Mouse (Mus musculus) thymus, postnatal 0 days (tissue): Measurements from ENCODE around the gene Rph3a. TPM values are rescaled to one million over a fixed set of nuclear protein-coding genes. Genes with fewer than 3 reads are reported as not detected.
"Not testable (repeated sequence)": the region's sequence is repeated elsewhere in the genome, so short reads cannot be mapped to it uniquely, and the experiment has no call there.

ENCODE experiments used
- DNase-seq: peaks from one replicate; pipeline ENCODE4 v3.0.0-alpha.2; 2015; ENCODE audit warnings: low spot score
- polyA plus RNA-seq: library from polyadenylated mRNA; unstranded; fragments of >200 nt; fragmentation: Nextera tagmentation; extraction: Ambion mirVana; gene quantifications from 2 replicates; pipeline ENCODE4 v1.2.1, GENCODE M21; 2015

Gene Rph3a
- polyA plus RNA-seq, 1 experiment from 2014 or later: 0.07 TPM

DNA sequence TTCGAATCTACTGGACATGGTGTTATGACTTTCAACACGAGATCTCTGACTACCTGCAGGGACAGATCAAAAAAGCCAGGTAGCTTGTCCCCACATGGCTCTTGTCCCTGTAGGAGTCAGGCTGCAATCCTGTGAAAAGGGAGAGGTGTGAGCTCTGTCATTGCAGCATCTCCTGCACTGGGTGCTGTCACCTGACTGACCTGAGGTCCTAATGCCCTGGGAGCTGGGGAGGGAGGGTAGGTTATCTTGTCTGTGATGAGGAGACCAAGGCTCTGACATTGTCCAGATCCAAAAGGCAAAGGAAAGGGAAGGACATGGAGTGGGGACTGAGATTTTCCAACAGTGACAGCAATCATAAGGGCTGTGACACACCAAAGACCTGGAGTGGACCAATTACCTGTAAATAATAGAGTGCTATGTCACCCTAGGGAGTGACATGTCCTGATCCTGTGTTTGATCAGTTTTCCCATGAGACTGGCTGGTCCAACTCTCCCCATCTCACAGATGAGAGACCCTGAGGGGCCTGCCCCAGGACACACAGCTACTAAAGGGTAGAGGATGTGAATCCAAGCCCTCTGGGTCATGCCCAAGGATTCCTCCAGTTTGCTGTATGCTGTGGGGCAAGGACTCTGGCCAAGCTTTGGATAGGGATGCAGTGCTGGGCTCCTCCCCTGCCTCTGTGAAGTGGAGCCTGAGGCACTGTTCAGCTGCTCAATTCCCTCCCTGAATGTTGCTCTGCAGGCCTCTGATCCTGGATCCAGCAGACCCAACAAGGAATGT, 90.5 kb downstream of the Rph3a start:
- DNase-seq: not testable (repeated sequence)

DNA sequence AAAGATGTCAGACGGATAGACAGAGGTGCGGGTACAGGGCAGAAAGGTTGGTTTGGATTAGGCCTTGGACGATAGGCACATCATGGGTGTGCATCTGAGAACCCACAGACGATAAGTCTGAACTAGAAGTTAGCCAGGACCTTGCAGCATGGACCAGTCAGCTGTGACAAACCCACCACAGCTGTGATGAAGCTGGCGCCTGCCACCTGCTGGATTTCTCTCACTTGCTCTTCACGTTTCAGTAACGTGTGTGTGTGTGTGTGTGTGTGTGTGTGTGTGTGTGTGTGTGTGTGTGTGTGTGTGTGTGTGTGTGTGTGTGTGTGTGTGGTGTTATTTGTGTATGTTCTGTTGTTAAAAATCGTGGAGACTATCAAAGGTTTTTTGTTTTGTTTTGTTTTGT, 95.7 kb downstream of the Rph3a start, which contains the start of gene Oas1d:
Oas1d (plus strand) TSS at position 333 of the 400 bp plus-strand sequence.
- not testable (repeated sequence) for DNase-seq

DNA sequence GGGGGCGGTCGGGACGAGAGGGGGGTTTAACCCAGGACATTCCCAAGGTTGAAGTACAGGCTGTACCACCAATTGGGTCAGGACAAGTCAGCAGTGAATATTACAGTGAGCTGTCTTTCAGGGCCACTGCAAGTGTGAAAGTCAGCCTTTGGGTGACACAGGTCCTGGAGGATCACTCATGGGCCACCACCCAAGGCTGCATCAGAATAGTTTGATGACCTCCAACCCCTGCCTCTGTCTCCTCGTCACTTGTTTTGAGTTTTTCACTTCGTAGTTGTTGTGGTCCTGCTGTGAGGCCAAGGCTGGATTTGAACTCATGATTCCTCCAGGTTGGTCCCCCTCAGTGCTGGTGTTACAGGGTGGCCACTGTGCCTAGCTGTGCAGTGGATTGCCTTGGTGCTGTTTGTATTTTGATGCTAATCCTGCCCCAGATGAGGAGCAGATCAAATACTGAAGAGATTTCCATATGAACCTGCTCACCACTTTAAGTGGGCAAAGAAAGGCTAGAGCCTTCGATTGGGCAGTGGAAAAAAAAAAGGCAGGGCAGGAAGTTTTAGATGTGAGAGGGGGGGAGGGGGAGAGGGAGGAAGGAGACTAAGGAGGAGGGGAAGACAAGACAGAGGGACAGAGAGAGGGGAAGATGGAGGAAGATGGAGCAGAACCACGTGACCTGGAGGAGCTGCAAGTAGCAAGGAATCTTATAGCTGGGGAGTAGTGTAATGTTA, 101.5 kb downstream of the Rph3a start:
- no peak for DNase-seq

DNA sequence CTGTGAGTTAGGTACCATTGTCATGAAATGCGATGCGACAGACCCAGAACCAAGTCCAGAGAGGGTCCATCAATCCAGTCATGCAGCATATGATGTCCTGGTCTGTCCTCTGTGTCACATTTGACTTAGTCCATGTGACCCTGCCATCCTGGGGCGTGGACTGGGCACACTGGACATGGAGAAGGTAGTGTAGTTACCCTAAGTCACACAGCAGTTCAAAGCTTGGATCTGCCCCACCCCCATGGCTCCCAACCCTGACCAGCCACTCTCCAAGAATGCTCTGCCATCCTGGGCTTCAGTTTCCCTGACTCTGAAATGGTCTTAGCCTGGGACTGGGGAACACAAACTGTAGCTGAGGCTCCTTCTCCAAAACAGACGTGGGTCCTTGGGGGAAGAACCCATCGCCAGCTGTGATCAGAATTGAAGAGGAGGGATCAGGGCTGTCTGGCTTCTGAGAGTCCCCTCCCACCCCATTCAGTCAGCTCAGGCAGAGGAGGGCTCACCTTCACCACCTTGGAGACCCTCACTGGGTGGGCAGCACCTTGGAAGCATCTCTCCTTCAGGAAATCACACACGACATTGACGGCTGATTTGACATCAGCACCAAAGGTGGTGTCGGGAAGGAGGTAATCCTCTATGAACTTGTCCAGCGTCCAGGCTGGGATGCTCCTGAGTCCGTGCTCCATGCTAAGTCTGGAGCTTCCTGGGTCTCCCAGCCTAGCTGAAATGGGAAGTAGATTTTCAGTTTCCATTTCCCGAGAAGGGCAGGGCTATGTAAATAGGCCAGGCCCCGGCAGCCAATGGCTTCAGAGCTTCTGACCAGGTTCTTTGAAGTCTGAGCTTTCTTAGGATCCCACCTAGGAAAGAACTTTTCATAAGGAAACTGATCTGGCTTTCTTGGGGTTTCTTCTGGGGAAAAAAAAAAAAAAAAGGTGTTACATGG, 102.8 kb downstream of the Rph3a start, which contains the start of gene Oas1a:
Oas1a (minus strand) TSS at position 731 of the 943 bp plus-strand sequence.
- DNase-seq: not testable (repeated sequence)

DNA sequence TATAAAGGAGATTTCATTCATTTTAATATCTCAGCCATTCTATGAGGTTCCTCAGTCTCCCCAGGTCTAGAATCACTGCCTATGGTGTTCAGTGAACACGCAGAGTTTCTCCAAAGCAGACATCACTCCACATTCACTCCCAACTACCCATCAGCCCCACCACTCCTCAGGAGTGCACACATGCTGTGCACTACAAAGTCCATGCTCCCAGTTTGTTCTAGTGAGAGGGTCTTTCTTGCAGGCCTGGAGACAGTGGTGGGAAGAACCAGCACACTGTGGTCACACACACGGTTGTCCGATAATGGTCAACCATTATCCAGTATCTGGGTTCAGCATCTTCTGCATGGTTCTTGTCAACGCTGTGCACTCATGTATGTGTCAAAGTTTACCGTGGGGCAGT, 107.8 kb downstream of the Rph3a start:
- no peak for DNase-seq

DNA sequence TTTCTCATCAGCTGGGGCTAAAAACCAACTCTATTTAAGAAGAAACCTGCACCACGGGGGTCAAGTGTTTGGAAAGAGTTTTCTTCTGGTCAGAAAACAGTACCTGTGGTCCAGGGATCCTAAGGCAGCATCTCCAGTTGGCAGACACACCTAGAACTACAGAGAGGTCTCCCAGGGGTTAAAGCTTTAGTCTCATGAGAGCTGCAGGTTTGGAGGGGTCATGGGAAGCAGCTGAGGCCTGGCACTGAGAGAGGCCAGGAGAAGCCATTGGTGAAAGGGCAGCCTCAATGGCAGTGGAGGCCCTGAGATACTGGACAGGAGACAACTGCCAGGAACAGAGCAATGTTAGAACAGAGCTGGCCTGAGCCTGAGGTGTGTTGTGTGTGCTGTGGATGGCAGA, 109.2 kb downstream of the Rph3a start:
- DNase-seq: no peak

DNA sequence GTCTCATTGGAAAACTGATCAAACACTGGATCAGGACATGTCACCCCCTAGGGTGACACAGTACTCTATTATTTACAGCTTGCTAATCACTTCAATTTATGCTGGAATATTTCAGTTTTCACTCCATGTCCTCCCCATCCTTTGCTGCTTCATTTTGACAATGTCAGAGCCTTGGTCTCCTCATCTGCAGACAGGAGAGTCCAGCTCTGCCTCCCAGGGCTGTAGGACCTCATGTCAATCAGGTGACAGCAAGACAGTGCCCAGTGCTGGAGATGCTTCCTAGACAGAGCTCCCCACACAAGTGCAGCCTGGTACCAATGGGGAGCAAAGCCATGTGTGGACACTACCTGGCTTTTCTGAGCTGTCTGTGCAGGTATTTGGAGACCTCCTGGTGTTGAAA, 111.2 kb downstream of the Rph3a start:
- DNase-seq: no peak

DNA sequence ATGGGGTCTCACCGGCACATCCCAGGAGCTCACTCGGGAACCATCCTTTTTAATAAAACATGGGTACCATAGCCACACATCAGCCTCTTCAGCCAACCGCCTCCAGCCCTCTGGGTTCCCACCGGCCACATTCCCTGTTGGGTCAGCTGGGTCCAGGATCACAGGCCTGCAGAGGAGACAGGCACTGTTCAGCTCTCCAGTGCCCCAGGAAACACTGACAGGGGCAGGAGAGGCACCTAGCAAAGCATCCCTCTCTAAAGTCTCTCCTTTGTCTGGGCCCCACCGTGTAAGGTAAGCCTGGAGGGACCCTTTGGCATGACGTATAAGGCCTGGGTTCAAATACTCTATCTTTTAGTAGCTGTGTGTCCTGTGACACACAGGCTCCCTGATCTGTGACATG, 111.6 kb downstream of the Rph3a start:
- no peak for DNase-seq

DNA sequence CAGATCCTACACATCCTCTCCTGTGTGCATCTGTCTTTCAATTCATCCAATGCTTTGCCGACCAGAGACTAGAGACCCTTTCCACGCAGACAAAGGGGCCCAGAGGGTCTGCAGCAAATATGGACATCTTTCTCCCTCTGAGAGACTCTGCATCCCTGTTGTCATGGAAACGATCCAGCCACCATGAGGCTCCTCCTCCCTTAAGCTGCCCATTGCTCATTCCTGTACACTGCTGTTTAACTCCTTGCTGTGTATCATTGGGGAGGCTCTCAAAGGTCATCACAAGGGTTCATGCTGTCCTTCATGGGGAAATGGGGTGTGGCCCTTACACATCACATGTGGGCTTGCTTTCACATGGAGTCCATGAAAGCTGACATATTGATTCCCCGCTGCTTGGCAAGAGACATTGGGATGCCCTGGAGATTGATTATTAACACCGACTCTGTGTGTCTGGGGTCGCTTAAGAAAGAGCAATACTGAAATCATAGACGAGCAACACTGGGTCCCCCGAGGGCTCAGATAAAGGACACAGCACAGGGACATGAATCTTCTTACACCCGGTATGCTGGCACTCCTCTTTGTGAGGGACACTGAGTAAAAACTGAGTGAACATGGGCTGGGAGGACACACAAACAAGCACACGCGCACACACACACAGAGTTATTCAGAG, 114.5 kb downstream of the Rph3a start:
- no peak for DNase-seq

DNA sequence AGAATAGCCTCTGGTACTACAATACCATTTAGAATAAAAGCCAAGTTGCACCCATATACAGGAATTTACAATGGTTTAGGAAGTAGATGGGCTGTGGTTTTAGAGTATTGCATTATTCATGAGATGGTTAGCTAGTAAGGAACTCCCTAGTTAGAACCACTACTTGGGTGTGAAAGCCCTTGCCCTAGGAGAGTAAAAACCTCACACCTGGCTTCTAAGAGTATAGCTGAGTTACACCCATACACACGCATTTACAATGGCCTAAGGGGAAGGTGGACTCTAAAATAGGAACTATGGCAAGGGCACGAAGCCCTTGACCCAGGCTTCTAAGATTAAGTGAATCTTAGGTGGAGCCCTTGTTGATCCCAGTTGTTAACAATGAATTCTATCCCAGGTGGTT, 115.2 kb downstream of the Rph3a start:
- DNase-seq: not testable (repeated sequence)

DNA sequence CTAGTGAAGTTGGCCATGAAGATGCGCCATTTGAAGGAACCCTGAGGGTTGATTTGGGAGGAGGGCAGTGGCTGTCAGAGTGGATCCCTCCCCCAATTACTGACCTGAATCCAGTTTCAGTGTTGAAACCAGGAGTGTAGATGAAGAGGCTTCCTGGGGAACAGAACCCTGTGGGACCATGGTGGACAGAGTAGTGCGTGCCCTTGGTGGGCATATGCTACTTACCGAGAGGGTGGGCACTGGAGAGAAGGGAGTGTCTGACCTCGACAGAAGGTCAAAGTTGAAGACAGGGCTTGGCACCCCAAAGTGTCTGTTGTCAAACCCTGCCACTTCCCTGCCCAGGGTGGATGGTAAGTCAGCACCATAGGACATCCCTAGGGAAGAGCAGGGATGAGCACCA, 116.0 kb downstream of the Rph3a start:
- not testable (repeated sequence) for DNase-seq

DNA sequence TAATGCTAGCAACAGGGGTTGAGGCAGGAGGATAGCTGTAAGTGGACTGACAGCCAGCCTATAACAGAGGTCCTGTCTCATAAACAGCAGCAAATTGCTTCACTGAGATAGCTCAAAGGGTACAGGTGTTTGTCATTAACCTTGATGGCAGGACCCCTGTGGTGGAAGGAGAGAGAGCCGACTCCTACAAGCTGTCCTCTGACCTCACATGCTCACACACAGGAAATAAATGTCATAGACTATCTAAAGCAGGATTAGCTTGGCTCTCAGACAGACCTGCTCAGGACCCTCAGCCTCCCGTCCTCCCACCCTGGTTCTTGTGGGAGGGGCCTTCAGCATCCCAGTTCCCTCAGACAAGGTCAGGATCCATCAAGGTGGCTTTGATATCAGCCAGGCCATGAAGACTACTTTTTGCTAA, 117.6 kb downstream of the Rph3a start:
- DNase-seq: no peak

DNA sequence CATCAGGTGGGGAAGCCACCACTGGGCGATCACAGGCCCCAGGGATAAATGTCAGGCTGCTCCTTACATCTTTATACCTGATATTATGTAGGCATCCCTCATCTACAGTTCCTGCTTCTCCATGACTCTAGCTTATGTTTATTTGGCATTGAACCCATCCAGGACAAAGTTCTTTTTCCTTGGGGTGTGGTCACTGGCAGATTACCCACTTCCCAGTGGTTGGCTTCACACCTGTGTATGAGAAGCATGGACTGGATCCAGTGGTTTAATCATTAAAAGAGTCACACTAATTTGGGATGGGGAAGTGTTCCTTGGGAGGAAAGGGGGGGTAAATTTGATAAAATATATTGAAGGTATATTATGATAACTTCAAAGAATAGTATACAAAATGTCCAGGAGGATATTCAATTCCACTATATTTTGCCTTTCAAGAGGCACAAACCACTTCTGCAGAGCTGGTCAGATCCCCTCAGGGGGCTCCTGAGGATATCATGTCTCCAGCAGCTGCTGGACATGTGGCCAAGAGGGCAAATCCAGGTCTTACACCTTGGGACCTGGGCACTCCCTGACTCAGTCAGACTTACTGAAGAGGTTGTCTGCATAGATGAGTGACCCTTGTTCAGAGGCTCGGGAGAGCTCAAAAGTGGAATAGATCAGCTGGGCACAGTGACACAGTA, 118.2 kb downstream of the Rph3a start:
- DNase-seq: not testable (repeated sequence)

DNA sequence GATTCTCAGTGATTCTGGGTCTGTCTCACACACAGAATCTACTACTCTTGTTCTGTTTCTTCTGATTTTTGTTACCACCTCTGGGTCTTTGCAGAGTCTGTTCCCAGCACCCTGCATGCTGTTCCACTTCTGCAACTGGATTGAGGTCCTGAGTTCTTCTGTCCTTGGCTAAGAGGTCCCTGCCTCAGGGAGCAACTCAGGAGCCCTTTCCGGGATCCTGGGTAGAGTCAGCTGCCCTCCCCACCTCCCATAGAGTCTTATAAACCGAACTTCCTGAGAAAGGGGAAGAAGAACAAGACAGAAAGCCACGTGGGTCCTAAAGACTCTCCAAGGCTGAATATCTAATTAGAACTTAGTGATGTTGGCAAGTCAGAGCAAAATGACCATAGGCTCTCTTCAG, 118.9 kb downstream of the Rph3a start:
- no peak for DNase-seq

Other genes starting within 250 kb of the Rph3a start
- gene Oas3, start 232.4 kb downstream of the Rph3a start, polyA plus RNA-seq: 1.7 and 1.9 TPM in 2 replicates
- 0.39 and 0.64 TPM in 2 replicates for gene Oas1e, start 214.6 kb downstream of the Rph3a start, polyA plus RNA-seq
- 1.9 and 2.1 TPM in 2 replicates for gene Oas1c, start 197.6 kb downstream of the Rph3a start, polyA plus RNA-seq
- 0.42 and 0.44 TPM in 2 replicates for gene Oas1f, start 162.7 kb downstream of the Rph3a start, polyA plus RNA-seq
- gene Oas1h, start 148.7 kb downstream of the Rph3a start, polyA plus RNA-seq: 0.19 and 0.52 TPM in 2 replicates
- 5.6 and 6.5 TPM in 2 replicates for gene Oas1g, start 122.5 kb downstream of the Rph3a start, polyA plus RNA-seq
- gene Oas1a, start 102.6 kb downstream of the Rph3a start, polyA plus RNA-seq: 12.9 and 15.4 TPM in 2 replicates
- gene Oas1d, start 95.6 kb downstream of the Rph3a start, polyA plus RNA-seq: 0.66 TPM in 2 replicates
- gene Ptpn11, start 181.3 kb upstream of the Rph3a start, polyA plus RNA-seq: 16.0 and 18.9 TPM in 2 replicates
- 745 and 751 TPM in 2 replicates for gene Rpl6, start 194.4 kb upstream of the Rph3a start, polyA plus RNA-seq
- gene Hectd4, start 210.1 kb upstream of the Rph3a start, polyA plus RNA-seq: 4.3 and 4.9 TPM in 2 replicates